Comparison of ENCODE assay signal across 8 mouse cellular contexts in genomic region chr11:69037231-69038061, GRCm38 (mm10). TPM values are rescaled to one million over a fixed set of nuclear protein-coding genes. Genes with fewer than 3 reads are reported as not detected.
DNase-seq lines count a peak whose midpoint lies in the region; ATAC-seq and TF ChIP-seq lines count a peak whose summit lies in the region.

No protein-coding gene starts in this region.

- no peaks in the 10 kb centered on the region for H3K27me3 ChIP-seq in kidney, adult 2 months (replicated peaks; ENCODE audit: control insufficient read depth, insufficient read depth, low read length)
- H3K27me3 ChIP-seq in limb, embryonic 12.5 days, result no peaks in the 10 kb centered on the region
- no peaks in the 10 kb centered on the region for H3K27me3 ChIP-seq in midbrain, embryonic 16.5 days (ENCODE audit: control insufficient read depth, insufficient read depth, low read depth, low read length)

- H3K9me3 ChIP-seq in limb, embryonic 12.5 days, result no peaks in the 10 kb centered on the region
- H3K9me3 ChIP-seq in midbrain, embryonic 16.5 days (replicated peaks; ENCODE audit: control insufficient read depth, low read length, poor library complexity, severe bottlenecking), result no peaks in the 10 kb centered on the region

- H3K27ac ChIP-seq in kidney, adult 2 months (ENCODE audit: insufficient read depth, low read depth, low read length), result peak overlapping the region; percentile 10; the same call in 1 of the 2 replicates
- peak overlapping the region; percentile 86 for H3K27ac ChIP-seq in limb, embryonic 12.5 days
- peak overlapping the region; percentile 87 for H3K27ac ChIP-seq in midbrain, embryonic 16.5 days (ENCODE audit: low read length)

- no peaks in the 10 kb centered on the region for H3K36me3 ChIP-seq in kidney, adult 2 months (ENCODE audit: control insufficient read depth, insufficient read depth, low read length)
- peaks cover 39% of the 10 kb centered on the region for H3K36me3 ChIP-seq in limb, embryonic 12.5 days
- H3K36me3 ChIP-seq in midbrain, embryonic 16.5 days (ENCODE audit: control insufficient read depth, insufficient read depth, low read length), result peaks cover 8% of the 10 kb centered on the region

- H3K4me2 ChIP-seq in limb, embryonic 12.5 days, result peak overlapping the region; percentile 55
- peak overlapping the region; percentile 57 for H3K4me2 ChIP-seq in midbrain, embryonic 16.5 days (ENCODE audit: low read length)

- no peak for ATAC-seq in limb, embryonic 12.5 days (ENCODE audit: insufficient number of reproducible peaks, insufficient read depth, low FRiP score, low TSS enrichment, low read depth)
- peak; percentile 33 for ATAC-seq in midbrain, embryonic 16.5 days

- DNase-seq in urinary bladder, adult 18-20 months (ENCODE audit: low spot score in 2 of 2), result peak; percentile 66 to 71
- DNase-seq in urinary bladder, postnatal 10 days (ENCODE audit: low spot score), result no peak
- peak; percentile 82 for DNase-seq in embryo, embryonic 11.5 days (ENCODE audit: low read depth, low spot score)
- peak; percentile 90 to 94 for DNase-seq in heart, adult 18-20 months
- peak; percentile 94 for DNase-seq in kidney, adult 2 months
- peak; percentile 64 to 75 for DNase-seq in spleen, postnatal 14 days (ENCODE audit: low spot score in 2 of 2)

- WGBS in kidney, adult 2 months, result 6% methylated on average over 34 of the region's 34 CpGs
- 1% methylated on average over 34 of the region's 34 CpGs for WGBS in limb, embryonic 12.5 days
- under 1% methylated on average over 34 of the region's 34 CpGs for WGBS in midbrain, embryonic 16.5 days

- H3K9ac ChIP-seq in limb, embryonic 12.5 days (replicated peaks), result peak overlapping the region; percentile 80
- peak overlapping the region; percentile 79 for H3K9ac ChIP-seq in midbrain, embryonic 16.5 days (ENCODE audit: low read depth, low read length)

- H3K4me3 ChIP-seq in kidney, adult 2 months (ENCODE audit: insufficient read depth, low read depth, low read length), result peak overlapping the region; percentile 71
- H3K4me3 ChIP-seq in limb, embryonic 12.5 days (replicated peaks), result peak overlapping the region; percentile 69
- peak overlapping the region; percentile 61 for H3K4me3 ChIP-seq in midbrain, embryonic 16.5 days (ENCODE audit: low read depth, low read length)

- peaks cover 5% of the 10 kb centered on the region; the same call in 1 of the 2 replicates for H3K4me1 ChIP-seq in kidney, adult 2 months (ENCODE audit: control insufficient read depth, insufficient read depth, low read length)
- H3K4me1 ChIP-seq in limb, embryonic 12.5 days (replicated peaks), result peaks cover 21% of the 10 kb centered on the region
- H3K4me1 ChIP-seq in midbrain, embryonic 16.5 days (ENCODE audit: control insufficient read depth, insufficient read depth, low read length), result peaks cover 22% of the 10 kb centered on the region

- TF ChIP-seq CTCF in kidney, adult 2 months (conservative IDR thresholded peaks at IDR 0.05; ENCODE audit: insufficient read depth, insufficient read length, low read depth, low read length), result no peak

- TF ChIP-seq POLR2A in kidney, adult 2 months (IDR thresholded peaks at IDR 0.05; ENCODE audit: low read depth, low read length), result no peak

RNA-seq across cellular contexts. Expression of gene Aurkb, which starts 8.0 kb away (rescaled TPM):
- total RNA-seq in heart, adult 18-20 months (2021), result 1 to 10 TPM in 1 of 2 experiments, under 1 TPM in 1; 0.67 to 1.5 TPM
- polyA plus RNA-seq in kidney, adult 2 months (2012; rRNA removed), result 1.7 TPM in 2 replicates
- 169 and 171 TPM in 2 replicates for polyA plus RNA-seq in limb, embryonic 12.5 days (2016; fragmentation: Nextera tagmentation; extraction: Ambion mirVana)
- 12.6 and 15.4 TPM in 2 replicates for polyA plus RNA-seq in midbrain, embryonic 16.5 days (2015; fragmentation: Nextera tagmentation; extraction: Ambion mirVana)

RNA-seq across cellular contexts. Expression of gene Ctc1, which starts 21.7 kb away (rescaled TPM):
- total RNA-seq in heart, adult 18-20 months (2021), result 10 to 100 TPM; 10.9 to 13.9 TPM
- 30.1 and 31.4 TPM in 2 replicates for polyA plus RNA-seq in kidney, adult 2 months (2012; rRNA removed)
- polyA plus RNA-seq in limb, embryonic 12.5 days (2016; fragmentation: Nextera tagmentation; extraction: Ambion mirVana), result 70.5 and 73.8 TPM in 2 replicates
- polyA plus RNA-seq in midbrain, embryonic 16.5 days (2015; fragmentation: Nextera tagmentation; extraction: Ambion mirVana), result 66.5 and 67.0 TPM in 2 replicates

RNA-seq across cellular contexts. Expression of gene Borcs6, which starts 22.1 kb away (rescaled TPM):
- 10 to 100 TPM; 16.7 to 19.3 TPM for total RNA-seq in heart, adult 18-20 months (2021)
- polyA plus RNA-seq in kidney, adult 2 months (2012; rRNA removed), result 14.8 and 15.6 TPM in 2 replicates
- 9.2 and 10.0 TPM in 2 replicates for polyA plus RNA-seq in limb, embryonic 12.5 days (2016; fragmentation: Nextera tagmentation; extraction: Ambion mirVana)
- polyA plus RNA-seq in midbrain, embryonic 16.5 days (2015; fragmentation: Nextera tagmentation; extraction: Ambion mirVana), result 15.7 and 20.4 TPM in 2 replicates

RNA-seq across cellular contexts. Expression of gene Pfas, which starts 29.2 kb away (rescaled TPM):
- total RNA-seq in heart, adult 18-20 months (2021), result 1 to 10 TPM; 5.4 to 6.2 TPM
- 17.2 and 18.4 TPM in 2 replicates for polyA plus RNA-seq in kidney, adult 2 months (2012; rRNA removed)
- polyA plus RNA-seq in limb, embryonic 12.5 days (2016; fragmentation: Nextera tagmentation; extraction: Ambion mirVana), result 45.7 and 48.5 TPM in 2 replicates
- 15.8 and 16.8 TPM in 2 replicates for polyA plus RNA-seq in midbrain, embryonic 16.5 days (2015; fragmentation: Nextera tagmentation; extraction: Ambion mirVana)

RNA-seq across cellular contexts. Expression of gene Tmem107, which starts 33.2 kb away (rescaled TPM):
- 1 to 10 TPM; 5.3 to 7.0 TPM for total RNA-seq in heart, adult 18-20 months (2021)
- polyA plus RNA-seq in kidney, adult 2 months (2012; rRNA removed), result 41.7 and 48.0 TPM in 2 replicates
- polyA plus RNA-seq in limb, embryonic 12.5 days (2016; fragmentation: Nextera tagmentation; extraction: Ambion mirVana), result 39.5 and 41.0 TPM in 2 replicates
- polyA plus RNA-seq in midbrain, embryonic 16.5 days (2015; fragmentation: Nextera tagmentation; extraction: Ambion mirVana), result 41.2 and 44.0 TPM in 2 replicates

Comparison
In these comparisons a context has a peak if more than half of its experiments do, and no peak if none do; other contexts are left out.
1. H3K27ac ChIP-seq: peak in every context shown above with its lines; median percentile 87 in midbrain, embryonic 16.5 days; 86 in limb, embryonic 12.5 days; 10 in kidney, adult 2 months.
2. RNA of gene Aurkb, which starts 8.0 kb away (polyA plus RNA-seq): 169 to 171 TPM in limb, embryonic 12.5 days; 12.6 to 15.4 TPM in midbrain, embryonic 16.5 days and 1.7 TPM in kidney, adult 2 months; every median in the first group is over 10 times any median in the second.
3. Peak in every context shown above with its lines, with median percentiles within 50 percentile points of each other: H3K4me3 ChIP-seq.